Mouse (Mus musculus) right cerebral cortex, postnatal 10 days (tissue): Measurements from ENCODE around the gene Il17rd.

Experiments used
- DNase-seq, 2 experiments: peaks; one replicate each; pipeline ENCODE4 v3.0.0; 2021; ENCODE audit warnings: low spot score in 2 of 2

Il17rd gene

DNA sequence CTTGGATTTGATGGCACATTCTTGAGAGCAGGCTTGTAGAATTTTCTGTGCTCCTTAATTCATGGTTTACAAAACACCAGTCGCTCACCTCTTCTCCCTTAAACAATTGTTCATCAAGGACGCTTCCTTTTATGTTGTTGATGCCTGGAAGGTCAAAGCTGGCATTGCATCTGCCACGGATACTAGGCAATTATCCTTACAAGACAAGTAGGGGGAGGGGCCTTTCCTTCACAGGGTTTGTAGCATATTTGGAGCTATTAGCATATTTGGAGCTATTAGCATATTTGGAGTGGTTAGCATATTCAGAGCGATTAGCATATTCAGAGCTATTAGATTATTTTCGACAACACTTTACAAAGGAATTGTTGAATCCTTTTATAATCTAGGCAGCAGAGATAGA is 55.5 kb downstream of the Il17rd start:
- DNase-seq: no peak

DNA sequence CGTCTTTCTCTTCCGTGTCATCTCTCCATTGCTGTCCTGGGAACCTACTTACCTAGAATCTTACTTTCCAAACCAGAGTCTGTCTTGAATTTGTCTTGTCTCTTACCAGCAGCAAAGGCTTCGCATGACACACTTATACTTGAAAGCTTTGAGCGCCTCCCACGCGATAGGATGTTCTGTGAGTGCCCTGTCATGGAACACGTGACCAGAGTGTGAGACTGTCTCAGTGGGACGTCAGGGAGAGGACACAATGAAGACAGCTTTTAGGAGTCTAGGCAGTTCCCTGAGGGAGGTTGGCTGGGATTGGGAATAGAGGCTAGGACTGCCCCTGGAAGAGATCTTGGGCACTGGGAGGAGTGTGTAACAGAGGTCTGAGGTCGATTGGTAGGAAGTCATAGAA is 57.4 kb downstream of the Il17rd start:
- no peak for DNase-seq

DNA sequence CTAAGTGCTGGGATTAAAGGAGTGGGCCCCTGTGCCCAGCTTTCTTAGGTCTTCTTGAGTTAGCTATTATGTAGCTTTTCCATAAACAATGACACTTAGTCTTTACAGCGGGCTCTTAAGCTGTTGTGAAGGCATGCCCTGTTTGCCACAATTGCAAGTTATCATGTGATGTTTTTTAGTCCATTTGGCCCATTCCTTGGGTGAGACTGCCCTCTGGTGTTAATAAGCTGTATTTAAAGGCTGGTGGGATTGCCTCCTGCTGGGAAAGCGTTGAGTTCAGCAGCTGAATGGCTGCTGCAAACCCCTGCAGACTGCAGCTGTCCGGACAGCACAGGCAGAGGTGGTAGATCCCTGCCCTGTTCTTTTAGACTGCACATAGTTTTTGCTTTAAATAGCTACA is 58.0 kb downstream of the Il17rd start:
- DNase-seq: peak; percentile 72 to 81

DNA sequence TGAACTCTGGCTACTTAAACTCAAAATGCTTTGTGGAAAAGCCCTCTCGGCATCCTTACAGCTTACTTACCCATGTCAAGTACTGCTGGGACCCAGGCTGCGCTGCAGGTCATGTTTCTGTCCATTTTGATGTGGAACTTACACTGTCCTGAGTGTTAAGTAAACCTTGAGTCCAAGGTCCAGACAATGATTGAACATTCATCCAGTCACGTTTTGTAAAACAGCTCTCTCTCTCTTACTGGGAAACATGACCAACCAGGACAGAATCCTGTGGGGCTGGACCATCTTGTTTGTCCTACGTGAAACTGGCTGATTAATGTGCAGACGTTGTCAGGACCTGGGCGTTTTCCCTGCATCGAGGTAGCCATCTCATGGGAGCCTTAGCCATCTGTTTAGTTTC is 63.0 kb downstream of the Il17rd start:
- no peak for DNase-seq

DNA sequence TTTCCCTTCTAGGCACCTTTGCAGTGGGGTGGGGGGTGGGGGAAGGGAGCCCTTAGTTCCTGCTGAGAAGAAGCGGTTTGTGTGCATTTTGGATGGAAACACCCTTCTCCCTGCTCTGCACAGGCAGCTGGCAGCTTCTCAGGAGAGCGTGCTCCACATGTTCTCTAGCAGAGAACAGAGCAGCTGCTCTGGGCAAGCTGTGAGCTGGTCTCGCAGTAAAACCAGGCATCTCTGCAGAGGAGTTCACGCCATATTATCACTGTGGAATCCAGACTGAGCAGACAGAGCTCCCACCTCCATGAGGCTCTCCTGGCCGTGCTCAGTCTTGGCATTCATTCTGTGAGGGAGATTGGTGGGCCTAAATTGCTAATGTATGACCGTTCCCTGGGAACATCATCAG is 64.0 kb downstream of the Il17rd start:
- peak; percentile 63 to 69 for DNase-seq

DNA sequence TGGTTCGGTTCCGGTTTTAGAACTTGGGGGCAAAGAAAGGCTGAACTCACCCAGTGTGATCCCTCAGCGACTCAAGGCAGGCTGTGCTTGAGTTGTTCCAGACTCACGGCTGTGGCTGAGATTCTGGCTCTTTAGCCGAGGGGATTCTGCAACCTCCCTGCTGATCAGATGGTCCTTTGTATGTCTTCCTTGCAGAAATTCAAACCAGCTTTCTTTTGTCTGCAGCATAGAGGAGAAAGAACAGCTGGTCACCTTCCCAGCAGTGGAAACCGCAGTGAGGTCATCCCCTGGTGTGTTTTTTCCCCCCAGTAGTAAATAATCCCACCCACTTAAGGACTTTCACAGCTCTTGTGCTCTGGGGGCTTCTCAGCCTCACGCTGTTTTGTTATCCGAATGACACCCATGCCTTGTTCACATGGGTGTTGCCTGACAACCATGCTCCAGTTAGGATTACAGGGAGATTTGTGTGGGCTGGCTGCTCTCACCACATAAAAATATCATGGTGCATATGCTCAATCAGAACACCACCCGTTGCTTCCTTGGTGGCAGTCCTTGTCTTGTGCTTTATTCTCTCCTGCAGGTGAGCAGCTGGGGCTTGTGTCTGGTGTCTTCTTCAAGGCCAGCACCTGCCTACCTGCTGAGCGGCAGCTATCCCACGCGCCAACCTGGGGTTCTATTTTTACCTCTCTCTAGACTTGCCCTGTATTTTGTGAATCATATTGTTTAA is 67.2 kb downstream of the Il17rd start:
- DNase-seq: peak; percentile 51 to 82

DNA sequence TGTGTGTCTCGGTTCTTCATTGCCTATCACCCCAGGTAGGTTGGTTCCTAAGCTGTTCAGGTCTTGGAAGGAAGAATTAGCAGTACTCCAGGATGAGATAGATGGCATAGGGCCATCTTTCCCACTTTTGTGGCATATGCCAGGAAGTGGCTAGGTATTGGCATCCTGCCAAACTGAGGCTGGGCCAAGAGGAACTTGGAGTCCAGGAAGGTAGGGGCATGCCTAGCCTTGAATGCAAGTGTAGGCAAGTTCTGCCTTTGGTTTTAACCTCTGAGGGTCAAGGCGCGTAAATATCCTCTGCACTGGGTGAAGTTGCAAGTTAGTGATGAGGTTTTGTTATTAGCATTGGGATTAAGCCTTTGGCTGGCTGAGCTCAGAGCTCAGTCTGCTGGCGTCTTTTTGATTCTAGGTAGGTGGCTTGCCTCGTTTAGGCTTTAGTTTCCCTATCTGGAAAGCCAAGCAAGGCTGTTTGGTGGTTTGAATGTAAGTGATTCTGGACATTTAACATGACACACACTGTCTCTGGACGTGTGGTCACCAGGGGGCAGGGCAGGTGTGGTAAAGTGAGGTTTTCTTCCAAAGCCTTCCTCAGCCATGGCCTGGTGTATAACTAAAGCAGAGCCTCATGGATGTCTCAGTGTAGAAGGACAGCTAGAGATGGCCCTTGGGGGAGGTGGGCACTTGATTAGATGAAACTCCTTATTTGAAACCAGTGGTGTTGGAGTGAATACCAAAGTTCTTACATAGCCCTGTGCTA is 70.2 kb downstream of the Il17rd start:
- DNase-seq: peak in 1 of 2 experiments; percentile 42

DNA sequence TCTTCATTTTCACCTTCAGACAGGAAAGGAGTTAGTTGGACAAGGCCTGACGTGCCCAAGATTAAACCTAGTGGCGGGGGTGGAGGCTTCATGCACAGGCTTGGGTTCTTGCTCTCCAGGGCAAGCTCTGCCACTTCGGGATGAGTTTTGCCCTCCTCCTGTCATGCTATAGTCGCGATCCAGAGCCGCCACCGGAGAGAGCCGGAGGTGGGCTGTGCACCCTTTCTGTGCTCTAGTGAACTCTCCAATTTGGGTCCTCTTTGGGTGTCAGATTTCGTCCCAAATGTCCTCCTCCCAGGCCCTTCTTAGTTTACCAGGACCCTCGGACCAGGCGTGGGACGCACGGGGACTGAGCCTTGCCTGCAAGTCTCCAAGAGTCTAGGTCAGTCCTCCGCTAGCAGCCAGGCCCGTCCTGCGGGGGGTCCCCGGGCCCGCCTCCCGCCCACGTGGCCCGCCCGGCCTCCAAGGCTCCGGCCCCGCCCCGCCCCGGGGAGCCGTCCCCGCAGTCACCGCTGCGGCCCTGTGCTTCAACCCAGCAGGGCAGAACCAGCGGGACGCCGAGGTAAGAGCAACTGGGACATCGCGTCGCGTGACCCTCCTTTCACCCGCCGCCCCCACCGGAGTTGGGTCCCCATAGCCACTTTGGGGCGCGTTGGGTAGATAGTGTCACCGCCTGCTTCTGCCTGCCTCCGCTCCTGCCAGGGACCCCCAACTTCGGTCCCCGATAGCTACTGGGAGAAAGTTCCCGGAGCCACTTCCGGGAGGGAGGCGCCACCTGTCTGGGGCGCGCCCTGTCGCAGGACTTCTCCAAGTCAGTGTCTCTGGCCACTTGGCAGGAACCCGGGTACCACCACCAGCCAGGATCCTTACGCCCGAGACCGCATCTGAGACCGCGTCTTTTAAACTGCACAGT is 75.9 kb downstream of the Il17rd start, which contains the start of gene Arhgef3:
Gene Arhgef3 (plus strand): TSS at position 538 of the 913 bp plus-strand sequence.
- peak in 1 of 2 experiments; percentile 39 for DNase-seq

DNA sequence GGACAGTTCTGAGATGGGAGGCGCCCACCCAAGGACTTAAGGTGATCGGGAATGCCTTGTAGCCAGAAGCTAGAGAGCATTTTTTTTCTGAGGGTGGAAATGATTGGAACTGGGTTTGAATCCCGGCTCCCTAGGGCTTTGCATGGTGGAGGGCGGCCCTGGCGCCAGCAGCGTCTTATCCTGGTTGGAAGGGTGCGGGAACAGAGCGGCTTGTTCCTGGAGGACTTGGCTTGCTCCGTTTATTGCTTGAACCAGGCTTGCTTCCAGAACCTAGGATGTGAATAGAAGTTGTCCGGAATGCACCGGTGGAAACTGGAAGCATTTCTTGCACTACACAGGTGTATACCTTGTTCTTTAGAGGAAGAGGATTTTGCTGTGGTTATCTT is 76.5 kb downstream of the Il17rd start:
- no peak for DNase-seq

DNA sequence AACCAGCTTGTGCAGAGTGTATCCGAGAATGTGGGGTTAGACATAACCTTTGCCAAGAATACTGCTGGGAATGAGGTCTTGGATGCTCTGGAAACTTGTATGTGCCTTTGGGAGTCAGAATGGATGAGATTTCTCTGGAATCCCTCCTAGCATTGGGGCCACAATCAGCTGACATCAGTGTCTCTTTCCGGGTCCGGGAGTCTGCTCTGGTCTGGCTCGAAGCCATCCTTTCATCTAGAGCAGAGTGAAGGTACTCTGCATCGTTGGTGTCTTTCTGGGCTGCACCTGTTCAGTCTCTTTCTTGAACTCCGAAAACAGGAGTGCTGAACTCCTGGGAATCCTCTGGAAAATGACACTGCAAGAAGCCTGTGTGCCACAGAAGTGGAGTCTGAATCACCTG is 77.2 kb downstream of the Il17rd start:
- no peak for DNase-seq

DNA sequence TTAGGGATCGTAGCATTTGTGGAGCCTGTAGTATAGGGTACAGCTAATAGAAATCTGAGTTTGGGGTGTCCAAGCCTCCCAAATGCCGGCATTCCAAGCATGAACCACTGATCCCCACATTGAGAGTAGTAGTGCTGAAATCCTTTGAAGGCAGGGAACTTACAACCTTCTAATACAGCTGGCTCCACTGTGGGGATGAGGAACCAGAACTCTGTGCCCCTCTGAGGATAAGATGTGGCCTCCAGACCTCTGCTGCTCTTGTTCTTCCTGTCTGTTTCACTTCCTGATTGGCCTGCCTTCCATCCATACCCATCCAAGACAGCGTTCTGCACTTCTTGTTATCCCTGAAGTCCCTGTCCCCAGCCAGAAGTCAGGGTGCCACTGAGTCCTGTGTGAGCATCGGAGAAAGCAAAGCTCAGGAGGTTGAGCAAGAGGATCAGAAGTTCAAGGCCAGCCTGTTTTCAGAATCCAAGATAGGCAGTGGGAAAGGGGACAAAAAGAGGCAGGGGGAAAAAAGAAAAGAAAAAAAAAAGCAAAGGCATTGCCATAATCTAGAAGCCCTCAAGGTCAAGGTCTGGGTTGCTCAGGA is 77.9 kb downstream of the Il17rd start:
- DNase-seq: no peak

DNA sequence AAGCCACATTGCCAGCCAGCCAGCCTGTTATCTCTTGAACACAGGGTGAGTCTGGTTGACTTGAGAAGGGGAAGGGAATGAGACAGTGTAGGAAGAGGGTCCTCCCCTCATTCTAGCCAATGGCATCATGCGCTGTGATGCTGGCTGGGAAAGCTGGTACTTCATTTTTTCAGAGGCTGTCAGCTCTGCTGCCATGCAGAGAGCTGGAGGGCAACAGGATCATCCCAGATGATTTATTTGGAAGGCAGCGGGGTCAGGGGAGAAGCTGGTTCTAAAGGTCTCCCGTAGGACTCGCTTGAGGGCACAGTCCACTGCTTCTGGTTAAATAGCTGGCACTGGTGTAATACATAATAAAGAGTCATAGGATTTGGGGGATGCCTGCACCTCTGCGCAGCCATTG is 79.8 kb downstream of the Il17rd start:
- no peak for DNase-seq

DNA sequence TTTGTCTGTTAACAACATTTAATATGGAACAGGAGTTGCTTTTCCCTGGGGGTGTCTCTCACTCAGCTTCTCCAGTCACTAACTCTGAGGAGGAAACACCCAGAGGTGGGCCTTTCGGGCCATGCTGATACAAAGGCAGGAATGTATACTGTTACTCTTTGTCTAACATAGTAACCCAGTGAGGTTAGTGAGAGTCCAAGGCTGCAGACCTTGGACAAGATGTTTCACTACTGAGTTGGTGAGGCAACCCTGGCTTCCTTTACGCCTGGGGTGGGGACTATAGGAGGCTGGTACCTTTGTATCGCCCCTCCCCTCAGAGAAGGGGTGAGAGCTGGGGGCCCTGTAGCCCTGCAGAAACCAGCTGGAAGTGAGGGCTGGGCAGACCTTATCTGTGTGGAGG is 83.9 kb downstream of the Il17rd start:
- DNase-seq: no peak

DNA sequence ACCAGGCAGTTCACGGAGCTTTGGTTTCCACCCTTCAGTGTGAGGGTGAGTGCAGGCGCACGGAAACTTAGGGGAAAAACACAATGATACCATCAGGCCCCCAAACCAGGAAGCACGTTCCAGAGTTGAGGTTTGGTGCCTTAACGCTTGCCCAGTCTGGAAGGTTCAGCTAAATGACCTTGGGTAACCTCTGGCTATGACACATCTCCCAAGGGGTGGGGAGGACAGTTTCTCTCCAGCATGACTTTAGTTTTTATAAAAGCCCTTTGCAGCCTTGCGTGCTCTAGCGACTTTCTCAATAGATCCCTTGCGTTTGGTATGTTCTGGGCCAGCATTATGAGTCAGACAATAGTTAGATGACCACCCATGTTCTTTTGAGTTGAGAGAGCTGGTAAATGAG is 84.8 kb downstream of the Il17rd start:
- DNase-seq: no peak

DNA sequence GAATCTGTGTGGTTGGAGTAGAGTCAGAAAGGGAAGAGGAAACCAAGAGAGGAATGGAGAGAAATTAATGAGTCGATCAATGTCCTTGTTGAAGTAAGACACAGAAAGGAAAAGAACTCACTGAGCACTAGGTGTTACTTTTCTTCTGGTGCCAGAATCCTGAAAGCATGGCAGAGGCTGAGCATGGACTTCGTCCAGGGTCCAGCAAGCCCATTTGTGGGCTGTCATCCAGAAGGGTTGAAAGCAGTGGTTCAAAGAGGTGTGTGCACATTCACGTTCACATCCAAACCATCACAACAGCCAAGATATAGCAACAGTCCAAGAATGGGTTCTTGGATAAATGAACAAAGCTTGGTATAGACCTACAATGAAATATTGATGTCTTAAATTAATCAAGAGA is 91.3 kb downstream of the Il17rd start:
- DNase-seq: no peak

DNA sequence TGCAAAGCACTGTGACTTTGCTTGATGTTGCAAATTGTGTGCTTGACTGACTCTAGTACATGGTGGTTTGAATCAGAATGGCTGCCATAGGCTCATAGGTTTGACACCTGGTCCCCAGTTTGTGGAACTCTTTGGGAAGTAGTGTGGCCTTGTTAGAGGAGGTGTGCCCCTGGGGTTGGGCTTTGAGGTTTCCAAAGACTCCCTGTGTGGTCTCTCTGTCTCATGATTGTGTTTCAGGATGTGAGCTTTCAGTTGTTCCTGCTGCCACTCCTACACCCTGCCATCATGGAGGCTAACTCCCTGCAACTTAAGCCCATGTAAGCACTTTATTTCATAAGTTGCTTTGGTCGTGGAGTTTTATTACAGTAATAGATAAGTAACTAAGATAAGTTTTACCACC is 91.9 kb downstream of the Il17rd start:
- no peak for DNase-seq

DNA sequence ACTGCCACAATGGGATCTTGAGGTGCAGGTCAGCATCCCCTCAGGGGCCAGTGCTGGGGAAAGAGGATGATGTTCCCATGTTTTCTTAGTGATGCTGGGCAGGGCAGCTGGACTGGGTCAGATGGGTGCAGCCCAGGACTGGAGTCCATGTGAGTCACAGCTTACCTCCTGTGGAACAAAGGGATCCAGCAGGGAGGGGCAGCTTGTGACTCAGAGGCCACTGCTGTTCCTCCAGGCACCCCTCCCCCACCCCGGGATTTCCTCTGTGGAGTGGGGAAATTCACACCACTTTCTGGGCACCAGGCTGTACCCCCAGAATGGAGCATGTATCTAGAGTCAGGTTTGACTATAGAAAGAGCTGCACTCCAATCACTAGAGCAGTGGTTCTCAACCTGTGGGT is 92.8 kb downstream of the Il17rd start:
- no peak for DNase-seq

DNA sequence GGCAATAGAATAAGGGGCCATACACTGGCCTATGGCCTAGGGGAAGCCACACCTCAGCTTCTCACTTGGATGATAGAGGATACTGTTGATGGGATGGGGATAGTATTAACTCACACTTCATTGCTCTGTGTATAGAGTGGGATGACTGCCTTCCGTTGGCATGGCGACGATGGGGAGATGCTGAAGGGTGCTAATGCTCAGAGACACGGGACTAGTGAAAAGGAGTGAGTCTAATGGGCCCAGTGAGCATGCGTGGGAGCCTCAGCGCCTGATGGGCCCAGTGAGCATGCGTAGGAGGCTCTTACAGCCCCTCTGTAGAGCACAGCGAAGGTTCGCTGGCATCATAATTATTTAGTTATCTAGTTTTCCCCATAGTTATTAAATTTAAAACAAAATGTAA is 100.2 kb downstream of the Il17rd start:
- DNase-seq: peak; percentile 53 to 66

DNA sequence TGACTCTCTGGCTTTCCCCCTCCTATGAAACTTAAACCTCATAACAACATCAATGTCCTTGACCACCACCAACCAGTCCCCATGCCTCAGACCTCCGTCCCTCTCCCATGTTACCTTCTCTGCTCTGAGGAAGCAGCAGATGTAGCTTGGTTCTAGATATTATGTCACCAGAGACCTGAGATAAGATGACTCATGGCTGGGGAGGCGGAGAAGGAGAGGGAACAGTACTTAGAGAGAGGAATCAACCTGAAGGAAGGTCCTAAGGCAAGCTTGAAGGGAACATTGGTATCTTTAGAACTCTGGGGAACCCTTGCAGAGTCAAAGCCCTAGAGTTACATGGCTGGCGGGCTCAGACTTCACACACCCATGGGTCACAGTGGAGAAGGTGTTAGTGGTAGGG is 101.2 kb downstream of the Il17rd start:
- DNase-seq: no peak

DNA sequence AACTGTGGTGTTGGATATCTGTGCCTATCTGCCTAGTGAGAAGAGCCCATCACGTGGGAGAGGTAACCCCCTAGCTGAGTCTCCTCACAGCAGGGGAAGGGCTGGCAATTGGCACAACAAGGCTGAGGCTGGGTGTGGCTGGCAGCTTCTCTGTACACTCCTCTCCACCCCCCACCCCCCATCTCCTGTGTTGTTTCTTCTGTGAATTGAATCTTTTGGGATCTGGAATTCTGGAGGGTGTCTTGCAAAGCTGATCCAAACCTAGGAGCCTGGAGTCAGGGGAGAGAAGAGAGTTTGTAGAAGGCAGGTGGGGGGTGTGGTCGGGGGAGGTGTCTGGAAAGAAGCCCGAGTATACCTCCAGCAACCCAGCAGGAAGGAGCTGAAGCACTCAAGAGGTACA is 102.7 kb downstream of the Il17rd start:
- DNase-seq: no peak

DNA sequence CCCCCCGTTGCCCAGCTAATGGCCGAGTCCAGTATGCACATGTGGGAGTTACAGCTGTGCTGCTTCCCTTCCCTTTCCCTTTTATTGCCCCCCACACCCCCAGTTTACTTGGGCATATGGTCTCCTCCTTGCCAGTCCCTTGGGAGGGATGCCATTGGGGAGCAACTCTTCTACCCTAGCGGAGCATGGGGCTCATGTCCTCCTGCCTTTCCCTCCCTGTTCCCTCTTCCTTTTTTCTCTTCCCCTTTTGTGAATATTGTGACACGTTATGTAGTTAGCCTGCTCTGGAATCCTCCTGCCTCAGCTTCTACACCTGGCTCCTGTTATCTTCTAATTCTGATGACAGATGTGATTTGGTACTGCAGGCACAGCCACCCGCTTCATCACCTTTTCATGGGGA is 103.9 kb downstream of the Il17rd start:
- no peak for DNase-seq
